Mouse (Mus musculus) intestine, postnatal 0 days (tissue): ENCODE results near the gene Akap12. TPM values are rescaled to one million over a fixed set of nuclear protein-coding genes. Genes with fewer than 3 reads are reported as not detected.

ENCODE experiments used
- ATAC-seq: fragments of 200-750 bp; cut with Nextera tagmentation; 2 replicates; pipeline ENCODE4 v1.8.0; 2017; ENCODE audit warnings: mild to moderate bottlenecking, moderate TSS enrichment, moderate library complexity
- H3K27ac ChIP-seq: fragments of 300-500 bp; sonication (generic); 2 replicates; pipeline ENCODE4 v1.5.1; 2014; ENCODE audit warnings: mild to moderate bottlenecking, low read depth, low read length, moderate library complexity
- H3K27me3 ChIP-seq: fragments of 300-500 bp; sonication (generic); replicated peaks from 2 replicates; pipeline ENCODE4 v1.6.1; 2014; ENCODE audit warnings: low read length, mixed read lengths; ENCODE audit not compliant: control insufficient read depth, insufficient read depth
- H3K36me3 ChIP-seq: fragments of 300-500 bp; sonication (generic); 2 replicates; pipeline ENCODE4 v1.6.1; 2014; ENCODE audit warnings: mild to moderate bottlenecking, moderate library complexity; ENCODE audit not compliant: control insufficient read depth, insufficient read depth
- H3K4me1 ChIP-seq: fragments of 300-500 bp; sonication (generic); replicated peaks from 2 replicates; pipeline ENCODE4 v1.6.1; 2014; ENCODE audit warnings: antibody characterized with exemption, low read length, mixed read lengths; ENCODE audit not compliant: control insufficient read depth, insufficient read depth
- H3K4me2 ChIP-seq: fragments of 300-500 bp; sonication (generic); replicated peaks from 2 replicates; pipeline ENCODE4 v1.6.1; 2014; ENCODE audit warnings: low read depth, mild to moderate bottlenecking, moderate library complexity
- H3K4me3 ChIP-seq: fragments of 300-500 bp; sonication (generic); 2 replicates; pipeline ENCODE4 v1.5.1; 2014; ENCODE audit warnings: low read depth, low read length
- H3K9ac ChIP-seq: fragments of 300-500 bp; sonication (generic); 2 replicates; pipeline ENCODE4 v1.6.1; 2014; ENCODE audit warnings: mild to moderate bottlenecking, low read depth, low read length
- H3K9me3 ChIP-seq: fragments of 300-500 bp; sonication (generic); 2 replicates; pipeline ENCODE4 v1.6.1; 2016; ENCODE audit warnings: mixed run types; ENCODE audit not compliant: control insufficient read depth
- CTCF ChIP-seq: sonication (generic); IDR thresholded peaks from 2 replicates; pipeline ENCODE4 v1.5.1; 2016; ENCODE audit warnings: low read depth, mild to moderate bottlenecking, control low read depth, antibody characterized with exemption, moderate library complexity
- WGBS: fragments of 180-500 bp; shearing (Covaris S2); extraction: QIAGEN DNeasy Blood & Tissue Kit; methylation state at CpG from one replicate; pipeline ENCODE4 v1.1.7; 2014; 5-methylcytosine and 5-hydroxymethylcytosine counted together
- polyA plus RNA-seq: library from polyadenylated mRNA; unstranded; fragments of >200 nt; fragmentation: Nextera tagmentation; extraction: Ambion mirVana; gene quantifications from 2 replicates; pipeline ENCODE4 v1.2.1, GENCODE M21; 2015

Akap12 gene
- polyA plus RNA-seq, 1 experiment from 2014 or later: 15.4 TPM

- no peak for ATAC-seq
- Histone ChIP-seq H3K4me2 (no peak overlapping the region), H3K4me1 (no peaks in the 10 kb centered on the region), H3K27me3 (no peaks in the 10 kb centered on the region), H3K9ac (no peak overlapping the region), H3K4me3 (no peak overlapping the region), H3K36me3 (no peaks in the 10 kb centered on the region), H3K27ac (no peak overlapping the region), H3K9me3 (no peaks in the 10 kb centered on the region)
- 50% methylated on average over 2 of the region's 2 CpGs for WGBS
- no peak for TF ChIP-seq CTCF
These were observed 20.4 kb upstream of the Akap12 start for GRCm38 (mm10) chr10:4245812-4246211.

GRCm38 (mm10) chr10:4246407-4246806, 19.8 kb upstream of the Akap12 start:
- TF ChIP-seq CTCF: no peak
- H3K9me3 ChIP-seq: no peaks in the 10 kb centered on the region
- H3K9ac ChIP-seq: no peak overlapping the region
- H3K4me2 ChIP-seq: no peak overlapping the region
- no peaks in the 10 kb centered on the region for H3K4me1 ChIP-seq
- H3K27ac ChIP-seq: no peak overlapping the region
- no peaks in the 10 kb centered on the region for H3K27me3 ChIP-seq
- no peak for ATAC-seq
- 89% methylated on average over 7 of the region's 7 CpGs for WGBS
- H3K4me3 ChIP-seq: no peak overlapping the region
- H3K36me3 ChIP-seq: no peaks in the 10 kb centered on the region

- H3K4me2 ChIP-seq: no peak overlapping the region
- no peaks in the 10 kb centered on the region for H3K36me3 ChIP-seq
- H3K27ac ChIP-seq: no peak overlapping the region
- ATAC-seq: no peak
- WGBS: 53% methylated on average over 4 of the region's 4 CpGs
- no peak overlapping the region for H3K9ac ChIP-seq
- no peak overlapping the region for H3K4me3 ChIP-seq
- no peaks in the 10 kb centered on the region for H3K27me3 ChIP-seq
- no peaks in the 10 kb centered on the region for H3K9me3 ChIP-seq
- H3K4me1 ChIP-seq: no peaks in the 10 kb centered on the region
- TF ChIP-seq CTCF: no peak
These were observed 16.8 kb upstream of the Akap12 start for GRCm38 (mm10) chr10:4249235-4249845.

GRCm38 (mm10) chr10:4250681-4251080, 15.5 kb upstream of the Akap12 start:
- H3K27ac ChIP-seq: no peak overlapping the region
- no peak overlapping the region for H3K4me2 ChIP-seq
- H3K4me3 ChIP-seq: no peak overlapping the region
- no peak for ATAC-seq
- no peaks in the 10 kb centered on the region for H3K36me3 ChIP-seq
- TF ChIP-seq CTCF: no peak
- no peaks in the 10 kb centered on the region for H3K27me3 ChIP-seq
- no peak overlapping the region for H3K9ac ChIP-seq
- 83% methylated on average over 3 of the region's 3 CpGs for WGBS
- no peaks in the 10 kb centered on the region for H3K4me1 ChIP-seq
- no peaks in the 10 kb centered on the region for H3K9me3 ChIP-seq

GRCm38 (mm10) chr10:4253613-4254012, 12.6 kb upstream of the Akap12 start:
- Histone ChIP-seq H3K9ac (no peak overlapping the region), H3K27me3 (no peaks in the 10 kb centered on the region), H3K4me3 (no peak overlapping the region), H3K4me2 (no peak overlapping the region), H3K27ac (no peak overlapping the region), H3K36me3 (no peaks in the 10 kb centered on the region), H3K9me3 (no peaks in the 10 kb centered on the region), H3K4me1 (no peaks in the 10 kb centered on the region)
- no peak for TF ChIP-seq CTCF
- WGBS: 76% methylated on average over 4 of the region's 4 CpGs
- no peak for ATAC-seq

- no peak overlapping the region for H3K27ac ChIP-seq
- H3K9ac ChIP-seq: no peak overlapping the region
- H3K36me3 ChIP-seq: no peaks in the 10 kb centered on the region
- ATAC-seq: no peak
- H3K4me3 ChIP-seq: no peak overlapping the region
- H3K4me1 ChIP-seq: no peaks in the 10 kb centered on the region
- H3K27me3 ChIP-seq: no peaks in the 10 kb centered on the region
- 55% methylated on average over 5 of the region's 5 CpGs for WGBS
- no peak for TF ChIP-seq CTCF
- no peak overlapping the region for H3K4me2 ChIP-seq
- no peaks in the 10 kb centered on the region for H3K9me3 ChIP-seq
These were observed 11.7 kb upstream of the Akap12 start for GRCm38 (mm10) chr10:4254459-4254858.

- H3K27ac ChIP-seq: no peak overlapping the region
- TF ChIP-seq CTCF: no peak
- ATAC-seq: no peak
- H3K4me2 ChIP-seq: no peak overlapping the region
- no peak overlapping the region for H3K4me3 ChIP-seq
- H3K9ac ChIP-seq: no peak overlapping the region
- no peaks in the 10 kb centered on the region for H3K9me3 ChIP-seq
- no peaks in the 10 kb centered on the region for H3K36me3 ChIP-seq
- 70% methylated on average over 5 of the region's 5 CpGs for WGBS
- no peaks in the 10 kb centered on the region for H3K4me1 ChIP-seq
- H3K27me3 ChIP-seq: no peaks in the 10 kb centered on the region
These were observed 5.3 kb upstream of the Akap12 start for GRCm38 (mm10) chr10:4260925-4261324.
